Mouse (Mus musculus): ENCODE measurements at regions not wholly inside any gene's neighbourhood (a gene's known extent, or its start where the extent isn't known, plus 50 kb on each side); places are given as distances from the start of the nearest gene placed in this dataset.

DNA sequence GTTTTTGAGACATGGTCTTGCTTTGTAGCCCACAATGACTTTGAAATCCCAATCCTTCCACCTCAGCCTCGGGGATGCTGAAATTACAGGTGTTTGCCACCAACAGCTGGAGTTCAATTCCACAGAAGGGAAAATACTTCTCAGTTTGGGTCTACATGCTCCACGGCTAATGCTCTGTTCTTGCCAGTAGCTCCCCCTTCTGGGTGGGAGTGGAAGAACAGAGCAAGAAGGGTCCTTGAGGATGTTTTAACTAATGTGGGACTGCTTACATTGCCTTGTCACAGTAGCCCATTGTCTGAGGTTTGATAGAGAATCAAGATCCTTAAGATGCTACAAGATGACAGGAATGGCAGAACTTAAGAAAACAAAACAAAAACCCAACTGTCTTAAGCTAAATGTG is 86.2 kb downstream of the 4930444P10Rik start:
- no peak for TF ChIP-seq POLR2A (IDR thresholded peaks at IDR 0.05; ENCODE audit: insufficient read length, low read depth)
- TF ChIP-seq MYOG (IDR thresholded peaks at IDR 0.05; ENCODE audit: control insufficient read depth in 1 of 3, insufficient read depth in 1 of 3, insufficient read length in 2 of 3, low read depth in 2 of 3), result no peak

All from myocyte (in vitro differentiated cells).